Mouse (Mus musculus): ENCODE measurements around the gene Grk2.

Gene Grk2

DNA sequence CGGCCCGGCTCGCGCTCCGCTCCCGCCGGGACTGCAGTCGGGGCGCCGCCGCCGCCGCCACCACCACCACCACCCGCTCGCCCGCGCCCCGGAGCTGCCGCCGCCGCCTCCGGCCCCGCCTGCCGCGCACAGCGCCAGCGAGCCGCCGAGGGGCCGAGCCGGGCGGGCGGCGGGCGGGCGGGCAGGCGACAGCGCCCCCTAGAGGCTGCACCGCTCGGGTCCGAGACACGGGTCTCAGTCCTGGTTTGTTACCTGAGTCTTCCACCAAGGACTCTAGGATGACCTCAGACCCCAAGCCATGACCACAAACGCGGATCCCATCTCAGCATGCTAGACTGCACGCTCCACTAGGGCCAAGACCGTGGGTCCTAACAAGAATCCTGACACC is at the start of gene Grk2:
Grk2 (minus strand) TSS at position 33 of the 388 bp plus-strand sequence.
- peak; percentile 83 for DNase-seq (ENCODE audit: low read depth, low spot score)

GRCm38 (mm10) chr19:4349455-4349854 is 43.4 kb upstream of the Grk2 start:
- no peak for DNase-seq (ENCODE audit: low read depth, low spot score)

- DNase-seq (ENCODE audit: low read depth, low spot score): no peak
These were observed 40.5 kb upstream of the Grk2 start for GRCm38 (mm10) chr19:4346479-4346878.

DNA sequence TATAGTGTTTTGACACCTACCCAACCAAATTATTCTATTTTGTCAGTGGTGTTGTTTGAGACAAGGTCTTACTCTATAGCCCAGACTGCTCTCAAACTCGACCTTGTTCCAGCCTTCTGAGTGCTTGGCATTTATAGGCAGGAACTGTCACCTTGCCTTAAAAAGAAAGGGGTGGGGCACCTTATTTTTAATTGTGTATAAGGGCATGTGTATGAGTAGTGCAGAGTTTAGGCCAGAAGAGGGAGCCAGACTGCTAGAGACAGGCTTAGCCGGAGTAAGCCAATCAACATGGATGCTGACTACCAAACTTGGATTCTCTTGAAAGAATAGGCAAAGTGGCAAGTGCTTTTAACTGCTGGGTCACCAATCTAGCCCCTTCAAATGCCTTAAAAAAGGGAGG is 32.1 kb upstream of the Grk2 start:
- peak; percentile 78 for DNase-seq (ENCODE audit: low read depth, low spot score)

DNA sequence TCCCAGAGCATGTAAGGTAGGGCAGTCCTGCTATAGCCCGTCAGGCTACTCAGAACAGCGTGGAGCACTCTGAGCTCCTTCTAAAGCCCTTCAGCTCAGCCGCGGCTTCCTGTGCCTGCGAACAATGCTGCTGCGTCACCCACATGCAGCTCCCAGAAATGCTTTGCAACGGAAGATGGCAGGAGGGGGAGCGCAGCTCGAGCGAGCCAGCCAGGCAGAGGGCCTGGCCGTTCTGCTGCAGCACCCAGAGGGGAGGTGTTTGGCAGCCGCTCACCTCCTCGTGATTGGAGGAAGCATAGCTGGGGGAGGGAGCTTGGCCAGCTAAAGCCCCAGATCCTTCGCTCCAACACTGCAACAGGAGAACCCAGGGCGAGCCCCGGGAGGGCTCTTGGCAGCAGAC is 27.8 kb upstream of the Grk2 start:
- DNase-seq (ENCODE audit: low read depth, low spot score): peak; percentile 94

DNA sequence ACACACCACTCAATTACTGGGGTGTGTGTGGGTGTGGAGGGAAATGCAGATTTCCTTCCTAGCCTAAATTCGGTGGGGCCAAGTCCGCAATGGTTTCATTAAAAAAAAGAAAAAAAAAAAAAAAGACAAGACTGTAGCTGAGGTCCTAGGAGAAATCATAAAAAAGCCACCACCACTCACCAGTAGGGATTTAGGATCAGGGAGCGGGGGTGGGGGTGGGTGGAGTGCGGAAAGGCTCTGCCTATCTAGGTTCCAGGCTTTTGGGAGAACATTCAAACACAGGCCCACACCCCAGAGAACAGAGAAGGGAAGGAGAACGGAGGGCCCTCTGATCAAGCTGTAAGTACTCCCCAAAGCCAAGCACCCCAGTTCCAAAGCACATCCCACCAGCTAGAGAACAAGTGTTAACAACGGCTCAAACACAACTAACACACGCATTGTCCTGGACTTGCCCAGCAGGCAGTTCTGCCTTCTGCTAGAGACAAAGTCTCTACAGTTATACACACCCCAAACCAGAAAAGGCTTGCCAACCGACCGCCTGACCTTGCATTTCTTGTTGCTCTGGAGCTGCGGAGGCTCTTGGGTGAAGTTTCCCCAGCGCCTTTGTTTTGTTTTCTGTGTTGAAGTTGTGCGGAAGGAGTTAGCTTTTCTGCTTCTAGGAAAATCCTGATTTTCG is 27.2 kb upstream of the Grk2 start:
- no peak for DNase-seq (ENCODE audit: low read depth, low spot score)

DNA sequence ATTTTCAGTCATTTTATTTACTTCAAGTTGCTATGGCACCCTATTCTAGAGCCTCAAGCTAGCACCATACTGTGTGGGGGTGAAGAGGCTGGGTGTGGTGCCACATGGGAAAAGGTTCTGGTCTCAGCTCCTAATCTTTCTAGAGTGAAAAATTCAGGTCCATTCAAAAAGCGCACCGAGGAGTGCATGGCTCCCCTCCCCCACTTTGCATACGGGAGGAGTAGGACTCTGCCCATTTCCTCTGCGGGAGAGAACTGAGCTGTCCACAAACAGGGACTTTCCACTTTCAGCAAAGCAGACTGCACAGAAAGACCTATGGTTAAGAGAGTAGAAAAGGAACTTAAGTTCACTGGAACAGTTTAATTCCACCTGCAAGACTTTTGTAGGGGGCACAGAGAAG is 26.6 kb upstream of the Grk2 start:
- DNase-seq (ENCODE audit: low read depth, low spot score): peak; percentile 89

GRCm38 (mm10) chr19:4331273-4331672 is 25.3 kb upstream of the Grk2 start:
- no peak for DNase-seq (ENCODE audit: low read depth, low spot score)

GRCm38 (mm10) chr19:4330603-4331002 is 24.6 kb upstream of the Grk2 start:
- no peak for DNase-seq (ENCODE audit: low read depth, low spot score)

DNA sequence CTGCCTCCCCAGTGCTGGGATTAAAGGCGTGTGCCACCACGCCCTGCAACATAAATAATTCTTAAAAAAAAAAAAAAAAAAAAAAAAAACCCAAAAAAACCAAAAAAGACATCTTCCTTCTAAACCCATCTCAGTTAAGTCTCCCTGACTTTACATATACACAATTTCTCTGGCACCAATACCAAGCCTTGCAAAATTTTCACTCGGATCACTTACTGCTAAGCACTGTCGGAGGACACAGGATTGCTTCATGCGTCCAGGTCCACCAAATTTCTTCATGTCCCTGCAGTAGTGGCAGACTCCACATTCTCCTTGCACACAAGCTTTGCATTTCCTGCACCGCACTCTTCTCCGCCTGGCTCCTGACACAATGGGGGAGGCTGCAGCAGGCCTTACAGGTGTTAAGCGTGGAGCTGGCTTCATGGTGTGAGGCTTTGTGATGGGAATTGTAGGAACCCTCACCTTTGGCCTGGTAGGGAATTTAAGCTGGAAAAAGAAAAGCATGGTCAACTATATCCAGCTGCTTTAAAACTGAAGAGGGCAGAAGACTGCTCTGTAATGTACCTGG is 22.8 kb upstream of the Grk2 start:
- no peak for DNase-seq (ENCODE audit: low read depth, low spot score)

GRCm38 (mm10) chr19:4326881-4327280 is 20.9 kb upstream of the Grk2 start:
- no peak for DNase-seq (ENCODE audit: low read depth, low spot score)

DNA sequence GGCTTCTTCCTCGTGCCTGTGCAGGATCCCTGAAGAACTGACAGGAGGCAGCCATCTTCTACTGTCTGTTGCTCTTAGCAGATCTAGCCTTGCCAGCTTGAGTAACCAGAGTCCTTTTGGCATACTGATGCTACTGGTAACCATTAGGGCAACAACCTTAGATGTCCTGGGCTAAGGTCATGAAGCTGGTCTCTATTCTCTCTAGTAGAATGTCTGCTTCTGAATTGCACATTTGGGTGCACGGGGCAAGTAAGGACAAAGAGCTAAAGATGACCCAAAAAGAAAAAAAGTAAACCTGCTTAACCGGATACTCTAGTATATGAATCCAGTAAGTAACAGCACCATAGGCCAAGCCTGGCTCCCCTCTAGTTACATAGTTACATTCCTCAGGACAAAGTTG is 20.1 kb upstream of the Grk2 start:
- no peak for DNase-seq (ENCODE audit: low read depth, low spot score)

DNA sequence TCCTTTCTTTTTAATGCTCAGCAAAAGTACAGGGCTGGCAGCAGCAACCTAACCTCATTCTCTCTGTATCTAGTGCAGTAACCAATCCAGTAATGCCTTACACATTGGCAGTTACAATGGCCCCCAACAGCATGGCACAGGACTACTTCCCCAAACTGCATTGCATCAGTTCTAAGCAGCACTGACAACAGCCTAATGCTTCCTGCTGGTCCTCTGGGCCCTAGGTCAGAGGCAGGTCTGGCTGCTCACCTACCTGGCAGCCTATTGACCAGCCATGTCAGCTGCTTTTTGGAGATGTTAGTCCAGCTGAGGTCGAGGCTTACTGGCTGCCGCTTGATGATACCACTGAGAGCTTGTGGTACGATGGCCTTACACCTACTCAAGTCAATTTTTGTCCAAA is 16.1 kb upstream of the Grk2 start:
- DNase-seq (ENCODE audit: low read depth, low spot score): no peak

GRCm38 (mm10) chr19:4321622-4322021 is 15.6 kb upstream of the Grk2 start:
- no peak for DNase-seq (ENCODE audit: low read depth, low spot score)

DNA sequence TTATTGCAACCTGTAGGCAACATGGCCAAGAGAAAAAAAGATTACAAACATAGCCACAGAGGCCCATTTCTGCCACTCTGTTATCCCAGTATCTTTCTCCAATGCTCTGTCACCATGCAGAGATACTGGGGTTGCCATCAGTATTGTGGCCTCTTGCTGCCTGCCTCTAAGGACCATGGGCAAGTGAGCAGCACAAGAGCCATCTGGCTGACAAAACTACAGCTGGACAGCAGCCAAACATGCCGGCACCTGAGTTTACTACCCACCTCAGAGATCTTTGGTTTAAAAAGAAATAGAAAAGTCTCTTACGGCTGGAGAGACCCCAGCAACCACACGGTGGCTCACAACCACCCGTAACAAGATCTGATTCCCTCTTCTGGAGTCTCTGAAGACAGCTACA is 13.2 kb upstream of the Grk2 start:
- no peak for DNase-seq (ENCODE audit: low read depth, low spot score)

DNA sequence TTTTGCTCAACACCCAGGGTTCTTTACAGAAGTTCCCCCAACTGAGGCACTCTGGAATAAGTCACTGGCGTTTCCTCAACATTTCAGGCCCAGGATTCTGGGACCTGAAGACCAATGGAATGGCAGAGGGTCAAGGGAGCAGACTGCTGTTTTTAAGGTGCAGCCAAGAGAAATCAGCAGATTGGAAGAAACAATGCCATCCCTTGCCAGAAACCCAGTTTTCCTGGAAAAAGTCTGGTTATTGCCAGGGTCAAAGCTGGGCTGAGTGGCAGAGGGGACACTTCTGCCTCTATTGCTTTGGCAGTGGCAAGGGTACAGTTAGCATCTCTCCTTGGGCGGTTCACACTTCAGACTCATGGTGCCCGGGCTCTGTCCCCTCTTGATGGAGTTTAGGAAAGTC is 11.2 kb upstream of the Grk2 start:
- DNase-seq (ENCODE audit: low read depth, low spot score): no peak

GRCm38 (mm10) chr19:4315223-4315944 is 9.4 kb upstream of the Grk2 start:
- no peak for DNase-seq (ENCODE audit: low read depth, low spot score)

- DNase-seq (ENCODE audit: low read depth, low spot score): peak; percentile 82
These were observed 3.8 kb upstream of the Grk2 start for GRCm38 (mm10) chr19:4309776-4310185.

GRCm38 (mm10) chr19:4309302-4309701 is 3.3 kb upstream of the Grk2 start:
- no peak for DNase-seq (ENCODE audit: low read depth, low spot score)

- peak; percentile 83 for DNase-seq (ENCODE audit: low read depth, low spot score)
These were observed 382 bp downstream of the Grk2 start for GRCm38 (mm10) chr19:4305491-4306189.

- DNase-seq (ENCODE audit: low read depth, low spot score): peak; percentile 90
These were observed 1.1 kb downstream of the Grk2 start for GRCm38 (mm10) chr19:4304871-4305321.

DNA sequence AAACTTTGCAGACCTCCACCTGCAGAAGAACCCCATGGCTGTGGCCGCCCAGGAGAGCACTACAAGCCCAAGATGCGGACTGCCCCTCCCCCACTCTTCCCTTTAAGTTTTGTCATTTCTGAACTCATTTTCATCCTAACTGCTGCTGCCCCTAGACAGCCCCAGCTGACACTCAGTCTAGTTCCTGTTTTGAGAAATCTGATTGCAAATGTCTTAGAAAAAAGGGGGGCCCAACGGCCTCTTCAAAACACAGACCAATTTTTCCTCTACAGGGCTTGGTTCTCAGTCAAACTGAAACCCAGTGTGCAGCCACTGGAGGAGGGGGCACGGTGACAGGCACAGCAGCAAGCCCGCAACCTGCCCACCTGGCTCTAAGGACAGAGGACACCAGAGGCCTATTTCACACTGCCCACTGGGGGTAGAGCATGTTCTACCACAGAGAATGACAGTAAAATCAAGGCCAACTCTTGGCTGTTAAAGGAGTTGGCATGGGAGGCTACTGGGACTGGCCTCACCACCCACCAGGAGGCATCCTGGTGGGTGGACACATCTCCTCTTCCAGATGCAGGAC is 1.7 kb downstream of the Grk2 start:
- DNase-seq (ENCODE audit: low read depth, low spot score): peak; percentile 93
